Mouse (Mus musculus) lung, embryonic 14.5 days (tissue): Measurements from ENCODE around the gene Hoxd3. TPM values are rescaled to one million over a fixed set of nuclear protein-coding genes. Genes with fewer than 3 reads are reported as not detected.

Experiments used
- ATAC-seq: fragments of 200-750 bp; cut with Nextera tagmentation; 2 replicates; pipeline ENCODE4 v1.8.0; 2017; ENCODE audit warnings: mild to moderate bottlenecking, moderate TSS enrichment, moderate library complexity; ENCODE audit not compliant: insufficient read depth
- DNase-seq: peaks from one replicate; pipeline ENCODE4 v3.0.0-alpha.2; 2015
- H3K27ac ChIP-seq: fragments of 300-500 bp; sonication (generic); 2 replicates; pipeline ENCODE4 v1.5.1; 2014; ENCODE audit warnings: low read depth, mild to moderate bottlenecking, moderate library complexity
- H3K27me3 ChIP-seq: fragments of 300-500 bp; sonication (generic); 2 replicates; pipeline ENCODE4 v1.6.1; 2014; ENCODE audit warnings: low read length, control low read depth; ENCODE audit not compliant: insufficient read depth
- H3K36me3 ChIP-seq: fragments of 300-500 bp; sonication (generic); 2 replicates; pipeline ENCODE4 v1.6.1; 2014; ENCODE audit warnings: control low read depth; ENCODE audit not compliant: insufficient read depth
- H3K4me1 ChIP-seq: fragments of 300-500 bp; sonication (generic); 2 replicates; pipeline ENCODE4 v1.6.1; 2014; ENCODE audit warnings: antibody characterized with exemption, control low read depth; ENCODE audit not compliant: insufficient read depth
- H3K4me2 ChIP-seq: fragments of 300-500 bp; sonication (generic); 2 replicates; pipeline ENCODE4 v1.6.1; 2014; ENCODE audit warnings: mild to moderate bottlenecking
- H3K4me3 ChIP-seq: fragments of 300-500 bp; sonication (generic); 2 replicates; pipeline ENCODE4 v1.5.1; 2014; ENCODE audit warnings: low read depth, low read length
- H3K9ac ChIP-seq: fragments of 300-500 bp; sonication (generic); 2 replicates; pipeline ENCODE4 v1.6.1; 2014
- H3K9me3 ChIP-seq: fragments of 300-500 bp; sonication (generic); 2 replicates; pipeline ENCODE4 v1.6.1; 2016; ENCODE audit warnings: low read depth, low read length, control low read depth
- CTCF ChIP-seq: IDR thresholded peaks from 2 replicates; pipeline ENCODE4 v1.5.1; 2016; ENCODE audit warnings: antibody characterized with exemption, low read depth
- WGBS: fragments of 180-500 bp; shearing (Covaris S2); extraction: QIAGEN DNeasy Blood & Tissue Kit; methylation state at CpG from one replicate; pipeline ENCODE4 v1.1.7; 2014; 5-methylcytosine and 5-hydroxymethylcytosine counted together
- polyA plus RNA-seq: library from polyadenylated mRNA; unstranded; fragments of >200 nt; fragmentation: Nextera tagmentation; extraction: Ambion mirVana; gene quantifications from 2 replicates; pipeline ENCODE4 v1.2.1, GENCODE M21; 2014

Hoxd3 gene
- polyA plus RNA-seq, 1 experiment from 2014 or later: not detected

DNA sequence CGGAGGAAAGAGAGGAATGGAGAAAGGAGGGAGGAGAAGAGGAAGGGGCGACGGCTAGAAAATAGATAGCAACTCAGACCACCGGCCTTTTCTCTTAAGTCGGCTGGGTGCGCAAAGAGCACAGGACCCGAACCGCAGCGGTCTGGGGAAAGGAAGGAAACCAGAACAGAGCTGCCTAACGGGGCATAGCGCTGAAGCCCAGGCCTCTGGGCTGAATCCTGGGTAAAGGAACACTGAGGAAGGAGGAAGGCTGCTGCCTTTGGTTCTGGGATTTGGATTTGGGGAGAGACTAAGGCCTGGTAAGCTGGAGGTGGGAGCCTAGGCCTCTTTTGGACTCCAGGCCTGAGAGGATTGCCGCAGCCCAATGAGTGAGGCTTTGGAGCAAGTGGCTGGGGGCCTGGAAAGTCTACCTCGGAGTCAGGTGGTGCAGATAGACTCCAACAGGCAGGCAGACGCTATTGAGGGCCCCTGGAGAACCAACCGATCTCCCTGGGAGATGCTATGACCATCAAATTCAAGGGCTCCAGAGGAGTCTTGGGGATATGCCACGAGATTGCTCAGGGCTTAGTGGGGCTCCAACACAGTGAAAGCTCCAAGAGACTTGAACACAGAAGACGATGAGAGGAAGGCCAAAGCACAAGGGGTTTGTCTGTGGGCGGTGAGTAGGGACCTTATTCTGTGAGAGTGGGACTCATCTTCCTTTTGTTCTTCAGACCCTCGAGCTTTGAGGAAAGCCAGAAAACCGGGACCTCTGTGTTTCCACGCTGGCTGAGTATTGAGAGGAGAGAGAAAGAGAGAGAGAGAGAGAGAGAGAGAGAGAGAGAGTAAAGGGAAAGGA lies 30.9 kb upstream of the Hoxd3 start:
- TF ChIP-seq CTCF: no peak
- H3K4me3 ChIP-seq: no peak overlapping the region
- H3K27ac ChIP-seq: no peak overlapping the region
- H3K4me1 ChIP-seq: no peaks in the 10 kb centered on the region
- peaks cover 100% of the 10 kb centered on the region for H3K27me3 ChIP-seq
- no peak overlapping the region for H3K9ac ChIP-seq
- H3K9me3 ChIP-seq: no peaks in the 10 kb centered on the region
- no peaks in the 10 kb centered on the region for H3K36me3 ChIP-seq
- no peak for ATAC-seq
- no peak for DNase-seq
- no peak overlapping the region for H3K4me2 ChIP-seq
- WGBS: 5% methylated on average over 21 of the region's 21 CpGs

GRCm38 (mm10) chr2:74681594-74682531 lies 29.9 kb upstream of the Hoxd3 start:
- H3K9me3 ChIP-seq: no peaks in the 10 kb centered on the region
- TF ChIP-seq CTCF: no peak
- peaks cover 98% of the 10 kb centered on the region for H3K27me3 ChIP-seq
- H3K36me3 ChIP-seq: no peaks in the 10 kb centered on the region
- H3K9ac ChIP-seq: no peak overlapping the region; the same call in 1 of the 2 replicates
- ATAC-seq (peak; percentile 14; the same call in 1 of the 2 replicates), DNase-seq (no peak)
- under 1% methylated on average over 76 of the region's 78 CpGs for WGBS
- no peaks in the 10 kb centered on the region for H3K4me1 ChIP-seq
- no peak overlapping the region for H3K27ac ChIP-seq
- H3K4me3 ChIP-seq: peak overlapping the region; percentile 23
- peak overlapping the region; percentile 44; the same call in 1 of the 2 replicates for H3K4me2 ChIP-seq

GRCm38 (mm10) chr2:74682796-74683195 lies 28.9 kb upstream of the Hoxd3 start:
- WGBS: 1% methylated on average over 49 of the region's 51 CpGs
- ATAC-seq: no peak
- Histone ChIP-seq H3K27me3 (peaks cover 98% of the 10 kb centered on the region), H3K27ac (no peak overlapping the region), H3K9me3 (no peaks in the 10 kb centered on the region), H3K36me3 (no peaks in the 10 kb centered on the region), H3K9ac (no peak overlapping the region; the same call in 1 of the 2 replicates), H3K4me3 (peak overlapping the region; percentile 23), H3K4me2 (peak overlapping the region; percentile 44; the same call in 1 of the 2 replicates), H3K4me1 (no peaks in the 10 kb centered on the region)
- no peak for DNase-seq
- no peak for TF ChIP-seq CTCF

DNA sequence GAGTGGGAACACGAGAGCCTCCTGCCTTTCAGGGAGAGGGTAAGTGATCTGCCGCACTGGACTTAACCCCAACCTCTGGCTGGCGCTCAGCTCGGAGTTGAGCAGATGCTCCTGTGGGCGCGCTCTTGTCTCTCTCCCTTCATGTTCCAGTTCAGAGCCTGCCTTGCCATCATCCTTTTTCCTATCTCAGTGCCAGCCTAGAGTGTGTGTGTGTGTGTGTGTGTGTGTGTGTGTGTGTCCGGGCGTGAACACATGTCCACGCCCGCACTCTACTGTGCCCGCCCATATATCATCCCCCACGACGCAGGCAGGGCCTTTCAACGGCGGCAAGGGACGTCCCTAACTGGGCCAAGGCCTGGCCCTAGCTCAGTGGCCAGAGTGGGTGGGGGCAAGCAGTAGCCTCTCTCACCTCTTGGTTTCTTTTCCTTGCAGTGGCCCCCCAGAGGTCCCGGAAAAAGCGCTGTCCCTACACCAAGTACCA lies 28.2 kb upstream of the Hoxd3 start:
- H3K9me3 ChIP-seq: no peaks in the 10 kb centered on the region
- H3K4me1 ChIP-seq: no peaks in the 10 kb centered on the region
- H3K27me3 ChIP-seq: peaks cover 98% of the 10 kb centered on the region
- DNase-seq (no peak), ATAC-seq (no peak)
- under 1% methylated on average over 18 of the region's 18 CpGs for WGBS
- no peak overlapping the region for H3K4me2 ChIP-seq
- no peak overlapping the region for H3K9ac ChIP-seq
- H3K27ac ChIP-seq: no peak overlapping the region
- no peak overlapping the region for H3K4me3 ChIP-seq
- H3K36me3 ChIP-seq: no peaks in the 10 kb centered on the region
- TF ChIP-seq CTCF: no peak

GRCm38 (mm10) chr2:74684106-74684505 lies 27.6 kb upstream of the Hoxd3 start:
- H3K4me3 ChIP-seq: peak overlapping the region; percentile 11; the same call in 1 of the 2 replicates
- no peak for DNase-seq
- no peak overlapping the region for H3K9ac ChIP-seq
- ATAC-seq: no peak
- no peak overlapping the region for H3K4me2 ChIP-seq
- 2% methylated on average over 12 of the region's 12 CpGs for WGBS
- TF ChIP-seq CTCF: no peak
- no peak overlapping the region for H3K27ac ChIP-seq
- H3K36me3 ChIP-seq: no peaks in the 10 kb centered on the region
- no peaks in the 10 kb centered on the region for H3K9me3 ChIP-seq
- peaks cover 98% of the 10 kb centered on the region for H3K27me3 ChIP-seq
- no peaks in the 10 kb centered on the region for H3K4me1 ChIP-seq

GRCm38 (mm10) chr2:74685059-74685603 lies 26.6 kb upstream of the Hoxd3 start:
- WGBS: 15% methylated on average over 4 of the region's 4 CpGs
- TF ChIP-seq CTCF: no peak
- no peak overlapping the region for H3K4me3 ChIP-seq
- no peak overlapping the region for H3K4me2 ChIP-seq
- ATAC-seq (no peak), DNase-seq (no peak)
- H3K27ac ChIP-seq: no peak overlapping the region
- peaks cover 98% of the 10 kb centered on the region for H3K27me3 ChIP-seq
- no peaks in the 10 kb centered on the region for H3K9me3 ChIP-seq
- H3K4me1 ChIP-seq: no peaks in the 10 kb centered on the region
- H3K36me3 ChIP-seq: no peaks in the 10 kb centered on the region
- no peak overlapping the region for H3K9ac ChIP-seq
